Mouse (Mus musculus) cerebellum, adult 2 months (tissue): ENCODE results near the gene Naaladl1. TPM values are rescaled to one million over a fixed set of nuclear protein-coding genes. Genes with fewer than 3 reads are reported as not detected.

ENCODE experiments used
- DNase-seq, 2 experiments: peaks; one replicate each; pipeline ENCODE4 v3.0.0; 2021
- H3K27ac ChIP-seq: fragments of 200-500 bp; 2 replicates; pipeline ENCODE4 v1.5.1; 2012; ENCODE audit warnings: low read length, control low read depth, inconsistent platforms; ENCODE audit not compliant: insufficient read depth
- H3K27me3 ChIP-seq: fragments of 200-500 bp; 2 replicates; pipeline ENCODE4 v1.6.1; 2012; ENCODE audit warnings: inconsistent platforms, mild to moderate bottlenecking, low read length, moderate library complexity; ENCODE audit not compliant: control insufficient read depth, insufficient read depth
- H3K4me1 ChIP-seq: fragments of 200-500 bp; 2 replicates; pipeline ENCODE4 v1.6.1; 2011; ENCODE audit warnings: low read length; ENCODE audit not compliant: control insufficient read depth, insufficient read depth
- H3K4me3 ChIP-seq: fragments of 200-500 bp; replicated peaks from 2 replicates; pipeline ENCODE3; 2011; ENCODE audit warnings: mild to moderate bottlenecking, low read depth, low read length, control low read depth; ENCODE audit not compliant: insufficient read depth
- CTCF ChIP-seq: fragments of 200-500 bp; IDR thresholded peaks from 2 replicates; pipeline ENCODE4 v1.5.1; 2011; ENCODE audit warnings: low read depth, mild to moderate bottlenecking, control low read depth, low read length, moderate library complexity, borderline replicate concordance; ENCODE audit not compliant: insufficient read depth
- POLR2A ChIP-seq: fragments of 200-500 bp; IDR thresholded peaks from 2 replicates; pipeline ENCODE4 v1.6.1; 2011; ENCODE audit warnings: low read length, control low read depth, borderline replicate concordance; ENCODE audit not compliant: insufficient read depth
- WGBS: fragments of 180-500 bp; shearing (Covaris S2); methylation state at CpG from one replicate; pipeline ENCODE4 v1.1.7; 2018; 5-methylcytosine and 5-hydroxymethylcytosine counted together
- polyA plus RNA-seq: library from polyadenylated mRNA; depleted of rRNA; stranded (reverse); fragments of >200 nt; gene quantifications from 2 replicates; pipeline ENCODE4 v1.2.3, GENCODE M21; 2012; rRNA removed

Gene Naaladl1
- polyA plus RNA-seq, 1 experiment, result 0.05 TPM

GRCm38 (mm10) chr19:6140678-6141393, 35.3 kb downstream of the Naaladl1 start, which contains the start of gene Batf2:
Gene Batf2, plus strand, starts transcription at chr19:6140983.
- DNase-seq, result peak; percentile 93 to 96
- peak; percentile 63 for TF ChIP-seq CTCF
- peak; percentile 78 for TF ChIP-seq POLR2A
- peak within 1 kb of the TSS; percentile 94 for H3K27ac ChIP-seq
- WGBS, result under 1% methylated on average over 67 of the region's 68 CpGs
- H3K27me3 ChIP-seq, result no peaks in the 10 kb centered on the region
- peak within 1 kb of the TSS; percentile 89 for H3K4me3 ChIP-seq
- H3K4me1 ChIP-seq, result peaks cover 8% of the 10 kb centered on the region

GRCm38 (mm10) chr19:6141394-6141749, 35.8 kb downstream of the Naaladl1 start, which contains the start of gene Arl2:
Gene Arl2, minus strand, starts transcription at chr19:6141548.
- peaks cover 8% of the 10 kb centered on the region for H3K4me1 ChIP-seq
- DNase-seq, result peak; percentile 84 to 88
- WGBS, result under 1% methylated on average over 15 of the region's 15 CpGs
- no peaks in the 10 kb centered on the region for H3K27me3 ChIP-seq
- TF ChIP-seq CTCF, result peak; percentile 68
- 0 out of 2 replicates have a peak, but pooled peaks have one; percentile 2 for TF ChIP-seq POLR2A
- H3K4me3 ChIP-seq, result peak within 1 kb of the TSS; percentile 89
- peak within 1 kb of the TSS; percentile 94 for H3K27ac ChIP-seq

- peak; percentile 25; the same call in 1 of the 2 replicates for TF ChIP-seq CTCF
- no peak for TF ChIP-seq POLR2A
- Histone ChIP-seq H3K27me3 (no peaks in the 10 kb centered on the region), H3K27ac (no peak overlapping the region), H3K4me1 (peaks cover 1% of the 10 kb centered on the region; the same call in 1 of the 2 replicates), H3K4me3 (no peak overlapping the region)
- 55% methylated on average over 5 of the region's 5 CpGs for WGBS
- DNase-seq, result no peak
These were observed 39.3 kb downstream of the Naaladl1 start for GRCm38 (mm10) chr19:6144842-6145241.

- no peak for TF ChIP-seq POLR2A
- no peak for TF ChIP-seq CTCF
- no peaks in the 10 kb centered on the region for H3K27me3 ChIP-seq
- no peak for DNase-seq
- H3K27ac ChIP-seq, result no peak overlapping the region
- no peak overlapping the region for H3K4me3 ChIP-seq
- WGBS, result 56% methylated on average over 9 of the region's 9 CpGs
- H3K4me1 ChIP-seq, result peaks cover 21% of the 10 kb centered on the region
These were observed 49.6 kb downstream of the Naaladl1 start for GRCm38 (mm10) chr19:6155174-6155573.

GRCm38 (mm10) chr19:6156372-6156771, 50.8 kb downstream of the Naaladl1 start:
- 68% methylated on average over 8 of the region's 8 CpGs for WGBS
- H3K4me3 ChIP-seq, result no peak overlapping the region
- no peak for DNase-seq

GRCm38 (mm10) chr19:6157220-6157619, 51.6 kb downstream of the Naaladl1 start:
- WGBS, result 22% methylated on average over 6 of the region's 6 CpGs

More at GRCm38 (mm10) chr19:6156372-6156771, 50.8 kb downstream of the Naaladl1 start:
- Histone ChIP-seq H3K27me3 (no peaks in the 10 kb centered on the region), H3K27ac (no peak overlapping the region), H3K4me1 (peaks cover 21% of the 10 kb centered on the region)
- TF ChIP-seq POLR2A (no peak), CTCF (no peak)

GRCm38 (mm10) chr19:6163872-6164547, 58.4 kb downstream of the Naaladl1 start:
- 64% methylated on average over 10 of the region's 10 CpGs for WGBS

More at GRCm38 (mm10) chr19:6157220-6157619, 51.6 kb downstream of the Naaladl1 start:
- H3K4me3 ChIP-seq, result no peak overlapping the region
- H3K27ac ChIP-seq, result peak overlapping the region; percentile 21
- no peak for TF ChIP-seq CTCF
- no peak for TF ChIP-seq POLR2A
- peak; percentile 56 to 72 for DNase-seq
- H3K27me3 ChIP-seq, result no peaks in the 10 kb centered on the region
- peaks cover 21% of the 10 kb centered on the region for H3K4me1 ChIP-seq

More at GRCm38 (mm10) chr19:6163872-6164547, 58.4 kb downstream of the Naaladl1 start:
- H3K4me3 ChIP-seq, result no peak overlapping the region
- H3K4me1 ChIP-seq, result peaks cover 4% of the 10 kb centered on the region
- TF ChIP-seq POLR2A (no peak), CTCF (no peak)
- H3K27ac ChIP-seq, result no peak overlapping the region
- H3K27me3 ChIP-seq, result no peaks in the 10 kb centered on the region
- no peak for DNase-seq

Other genes starting within 250 kb of the Naaladl1 start
- gene Frmd8, start 230.5 kb upstream of the Naaladl1 start, polyA plus RNA-seq, result 23.4 and 28.3 TPM in 2 replicates
- 4.3 and 5.0 TPM in 2 replicates for gene Slc25a45, start 228.0 kb upstream of the Naaladl1 start, polyA plus RNA-seq
- 5.1 and 5.6 TPM in 2 replicates for gene Tigd3, start 211.6 kb upstream of the Naaladl1 start, polyA plus RNA-seq
- gene Dpf2, start 192.8 kb upstream of the Naaladl1 start, polyA plus RNA-seq, result 136 and 141 TPM in 2 replicates
- gene Cdc42ep2, start 181.0 kb upstream of the Naaladl1 start, polyA plus RNA-seq, result 23.8 and 25.2 TPM in 2 replicates
- 16.8 and 19.7 TPM in 2 replicates for gene Pola2, start 141.6 kb upstream of the Naaladl1 start, polyA plus RNA-seq
- gene Slc22a20, start 119.6 kb upstream of the Naaladl1 start, polyA plus RNA-seq, result not detected in 2 replicates
- gene Capn1, start 89.9 kb upstream of the Naaladl1 start, polyA plus RNA-seq, result 27.0 and 27.3 TPM in 2 replicates
- gene Syvn1, start 59.2 kb upstream of the Naaladl1 start, polyA plus RNA-seq, result 34.5 and 34.8 TPM in 2 replicates
- gene Mrpl49, start 48.0 kb upstream of the Naaladl1 start, polyA plus RNA-seq, result 48.7 and 51.5 TPM in 2 replicates
- 792 and 828 TPM in 2 replicates for gene Fau, start 47.9 kb upstream of the Naaladl1 start, polyA plus RNA-seq
- 50.8 and 51.5 TPM in 2 replicates for gene Znhit2, start 44.6 kb upstream of the Naaladl1 start, polyA plus RNA-seq
- 50.8 and 51.6 TPM in 2 replicates for gene Tm7sf2, start 37.4 kb upstream of the Naaladl1 start, polyA plus RNA-seq
- 95.6 and 108 TPM in 2 replicates for gene Vps51, start 28.6 kb upstream of the Naaladl1 start, polyA plus RNA-seq
- gene Tmem262, start 25.7 kb upstream of the Naaladl1 start, polyA plus RNA-seq, result 0.59 TPM in 1 of 2 replicates, not detected in the other
- gene Gm28374, start 23.5 kb upstream of the Naaladl1 start, polyA plus RNA-seq, result 0.78 and 1.3 TPM in 2 replicates
- 79.2 and 84.9 TPM in 2 replicates for gene Zfpl1, start 20.8 kb upstream of the Naaladl1 start, polyA plus RNA-seq
- gene Cdca5, start 20.8 kb upstream of the Naaladl1 start, polyA plus RNA-seq, result 0.14 and 0.20 TPM in 2 replicates
- not detected in 2 replicates for gene AC131692.1, start 11.4 kb upstream of the Naaladl1 start, polyA plus RNA-seq
- 33.8 and 35.9 TPM in 2 replicates for gene Sac3d1, start 12.9 kb downstream of the Naaladl1 start, polyA plus RNA-seq
- gene Snx15, start 22.5 kb downstream of the Naaladl1 start, polyA plus RNA-seq, result 66.7 and 67.9 TPM in 2 replicates
- 0.29 and 0.54 TPM in 2 replicates for gene Batf2, start 35.2 kb downstream of the Naaladl1 start, polyA plus RNA-seq
- gene Arl2, start 35.8 kb downstream of the Naaladl1 start, polyA plus RNA-seq, result 174 and 188 TPM in 2 replicates
- 0.08 TPM in 2 replicates for gene Majin, start 78.6 kb downstream of the Naaladl1 start, polyA plus RNA-seq
- gene Gpha2, start 120.6 kb downstream of the Naaladl1 start, polyA plus RNA-seq, result 0.21 TPM in 1 of 2 replicates, not detected in the other
- 243 and 258 TPM in 2 replicates for gene Ppp2r5b, start 130.1 kb downstream of the Naaladl1 start, polyA plus RNA-seq
- gene Atg2a, start 135.9 kb downstream of the Naaladl1 start, polyA plus RNA-seq, result 40.8 and 41.1 TPM in 2 replicates
- 168 and 220 TPM in 2 replicates for gene Ehd1, start 170.9 kb downstream of the Naaladl1 start, polyA plus RNA-seq
- gene Cdc42bpg, start 200.7 kb downstream of the Naaladl1 start, polyA plus RNA-seq, result 33.1 and 36.5 TPM in 2 replicates
- gene Men1, start 229.2 kb downstream of the Naaladl1 start, polyA plus RNA-seq, result 84.1 and 85.5 TPM in 2 replicates
- 317 and 326 TPM in 2 replicates for gene Map4k2, start 235.4 kb downstream of the Naaladl1 start, polyA plus RNA-seq